Mouse (Mus musculus) lung, embryonic 15.5 days (tissue): ENCODE measurements around the gene Dennd1a. TPM values are rescaled to one million over a fixed set of nuclear protein-coding genes. Genes with fewer than 3 reads are reported as not detected.
"Not testable (repeated sequence)": the region's sequence is repeated elsewhere in the genome, so short reads cannot be mapped to it uniquely, and the experiment has no call there.

Source experiments
- ATAC-seq: fragments of 200-750 bp; cut with Nextera tagmentation; 2 replicates; pipeline ENCODE4 v1.8.0; 2017; ENCODE audit warnings: moderate number of reproducible peaks, borderline replicate concordance; ENCODE audit not compliant: low FRiP score, low TSS enrichment; ENCODE audit errors: extremely low read depth
- H3K27ac ChIP-seq: fragments of 300-500 bp; sonication (generic); 2 replicates; pipeline ENCODE4 v1.5.1; 2015; ENCODE audit warnings: moderate library complexity, mild to moderate bottlenecking, inconsistent platforms
- H3K27me3 ChIP-seq: fragments of 300-500 bp; sonication (generic); 2 replicates; pipeline ENCODE4 v1.6.1; 2015; ENCODE audit warnings: inconsistent platforms
- H3K36me3 ChIP-seq: fragments of 300-500 bp; sonication (generic); 2 replicates; pipeline ENCODE4 v1.6.1; 2015; ENCODE audit warnings: inconsistent platforms
- H3K4me1 ChIP-seq: fragments of 300-500 bp; sonication (generic); 2 replicates; pipeline ENCODE4 v1.6.1; 2015; ENCODE audit warnings: inconsistent platforms
- H3K4me2 ChIP-seq: fragments of 300-500 bp; sonication (generic); 2 replicates; pipeline ENCODE4 v1.6.1; 2015; ENCODE audit warnings: inconsistent platforms, mild to moderate bottlenecking, moderate library complexity
- H3K4me3 ChIP-seq: fragments of 300-500 bp; sonication (generic); 2 replicates; pipeline ENCODE4 v1.5.1; 2015; ENCODE audit warnings: mild to moderate bottlenecking, inconsistent platforms
- H3K9ac ChIP-seq: fragments of 300-500 bp; sonication (generic); 2 replicates; pipeline ENCODE4 v1.6.1; 2015; ENCODE audit warnings: inconsistent platforms
- H3K9me3 ChIP-seq: fragments of 300-500 bp; sonication (generic); 2 replicates; pipeline ENCODE4 v1.6.1; 2016; ENCODE audit warnings: inconsistent platforms
- WGBS: fragments of 180-500 bp; shearing (Covaris S2); methylation state at CpG from one replicate; pipeline ENCODE4 v1.1.7; 2015; 5-methylcytosine and 5-hydroxymethylcytosine counted together
- polyA plus RNA-seq: library from polyadenylated mRNA; unstranded; fragments of >200 nt; fragmentation: Nextera tagmentation; extraction: Ambion mirVana; gene quantifications from 2 replicates; pipeline ENCODE4 v1.2.1, GENCODE M21; 2015

Gene Dennd1a
- polyA plus RNA-seq, 1 experiment from 2014 or later: 12.0 TPM

GRCm38 (mm10) chr2:37940845-37941361 lies 346.3 kb downstream of the Dennd1a start:
- WGBS: 85% methylated on average over 4 of the region's 4 CpGs
- ATAC-seq: no peak
- no peak overlapping the region for H3K4me3 ChIP-seq

GRCm38 (mm10) chr2:37939997-37940396 lies 347.2 kb downstream of the Dennd1a start:
- no peak overlapping the region for H3K4me2 ChIP-seq
- H3K27ac ChIP-seq: no peak overlapping the region
- 77% methylated on average over 1 of the region's 1 CpGs for WGBS
- H3K9me3 ChIP-seq: no peaks in the 10 kb centered on the region
- H3K4me3 ChIP-seq: no peak overlapping the region
- H3K9ac ChIP-seq: no peak overlapping the region
- no peaks in the 10 kb centered on the region for H3K4me1 ChIP-seq
- H3K36me3 ChIP-seq: no peaks in the 10 kb centered on the region
- no peaks in the 10 kb centered on the region for H3K27me3 ChIP-seq
- ATAC-seq: no peak

More at GRCm38 (mm10) chr2:37940845-37941361, 346.3 kb downstream of the Dennd1a start:
- Histone ChIP-seq H3K4me2 (no peak overlapping the region), H3K27me3 (no peaks in the 10 kb centered on the region), H3K9ac (no peak overlapping the region), H3K27ac (no peak overlapping the region), H3K36me3 (no peaks in the 10 kb centered on the region), H3K4me1 (peaks cover 8% of the 10 kb centered on the region), H3K9me3 (no peaks in the 10 kb centered on the region)

- H3K4me3 ChIP-seq, H3K9me3 ChIP-seq, H3K27me3 ChIP-seq, H3K4me2 ChIP-seq, H3K9ac ChIP-seq, H3K36me3 ChIP-seq, H3K4me1 ChIP-seq, ATAC-seq, H3K27ac ChIP-seq: not testable (repeated sequence)
- 69% methylated on average over 4 of the region's 4 CpGs for WGBS
Observed at GRCm38 (mm10) chr2:37936922-37937321, 350.3 kb downstream of the Dennd1a start.

GRCm38 (mm10) chr2:37932240-37932639 lies 354.9 kb downstream of the Dennd1a start:
- WGBS: 95% methylated on average over 1 of the region's 1 CpGs
- ATAC-seq: no peak

GRCm38 (mm10) chr2:37931018-37931930 lies 355.9 kb downstream of the Dennd1a start:
- WGBS: 47% methylated on average over 5 of the region's 5 CpGs
- H3K36me3 ChIP-seq: no peaks in the 10 kb centered on the region
- H3K9me3 ChIP-seq: no peaks in the 10 kb centered on the region
- H3K4me1 ChIP-seq: no peaks in the 10 kb centered on the region
- no peak overlapping the region for H3K9ac ChIP-seq
- no peak overlapping the region for H3K27ac ChIP-seq
- ATAC-seq: no peak
- H3K4me3 ChIP-seq: no peak overlapping the region
- no peak overlapping the region for H3K4me2 ChIP-seq
- no peaks in the 10 kb centered on the region for H3K27me3 ChIP-seq

More at GRCm38 (mm10) chr2:37932240-37932639, 354.9 kb downstream of the Dennd1a start:
- Histone ChIP-seq H3K4me3 (no peak overlapping the region), H3K4me1 (no peaks in the 10 kb centered on the region), H3K9ac (no peak overlapping the region), H3K4me2 (no peak overlapping the region), H3K27me3 (no peaks in the 10 kb centered on the region), H3K9me3 (no peaks in the 10 kb centered on the region), H3K36me3 (no peaks in the 10 kb centered on the region), H3K27ac (no peak overlapping the region)

- Histone ChIP-seq H3K4me1 (no peaks in the 10 kb centered on the region), H3K9ac (no peak overlapping the region), H3K27me3 (no peaks in the 10 kb centered on the region), H3K27ac (no peak overlapping the region), H3K4me2 (no peak overlapping the region), H3K9me3 (no peaks in the 10 kb centered on the region), H3K36me3 (no peaks in the 10 kb centered on the region), H3K4me3 (no peak overlapping the region)
- no peak for ATAC-seq
- WGBS: 69% methylated on average over 5 of the region's 5 CpGs
Observed at GRCm38 (mm10) chr2:37926133-37926503, 361.1 kb downstream of the Dennd1a start.

- WGBS: 34% methylated on average over 6 of the region's 6 CpGs
- ATAC-seq: no peak
- Histone ChIP-seq H3K9ac (no peak overlapping the region), H3K27ac (no peak overlapping the region), H3K27me3 (no peaks in the 10 kb centered on the region), H3K4me3 (no peak overlapping the region), H3K9me3 (no peaks in the 10 kb centered on the region), H3K36me3 (no peaks in the 10 kb centered on the region), H3K4me2 (no peak overlapping the region), H3K4me1 (no peaks in the 10 kb centered on the region)
Observed at GRCm38 (mm10) chr2:37925413-37926132, 361.6 kb downstream of the Dennd1a start.

GRCm38 (mm10) chr2:37908721-37909506 lies 378.3 kb downstream of the Dennd1a start:
- Histone ChIP-seq H3K36me3 (no peaks in the 10 kb centered on the region), H3K4me2 (no peak overlapping the region), H3K9me3 (no peaks in the 10 kb centered on the region), H3K4me1 (peaks cover 3% of the 10 kb centered on the region; the same call in 1 of the 2 replicates), H3K9ac (no peak overlapping the region), H3K27ac (no peak overlapping the region), H3K27me3 (no peaks in the 10 kb centered on the region), H3K4me3 (no peak overlapping the region)
- WGBS: 63% methylated on average over 5 of the region's 5 CpGs
- no peak; the same call in 1 of the 2 replicates for ATAC-seq

- H3K9me3 ChIP-seq: no peaks in the 10 kb centered on the region
- peaks cover 3% of the 10 kb centered on the region; the same call in 1 of the 2 replicates for H3K4me1 ChIP-seq
- no peak overlapping the region for H3K4me2 ChIP-seq
- no peak overlapping the region for H3K4me3 ChIP-seq
- no peak for ATAC-seq
- no peaks in the 10 kb centered on the region for H3K27me3 ChIP-seq
- no peaks in the 10 kb centered on the region for H3K36me3 ChIP-seq
- H3K27ac ChIP-seq: no peak overlapping the region
- 79% methylated on average over 3 of the region's 3 CpGs for WGBS
- H3K9ac ChIP-seq: no peak overlapping the region
Observed at GRCm38 (mm10) chr2:37908296-37908695, 378.9 kb downstream of the Dennd1a start.

- Histone ChIP-seq H3K9ac (no peak overlapping the region), H3K4me1 (peaks cover 3% of the 10 kb centered on the region; the same call in 1 of the 2 replicates), H3K4me2 (no peak overlapping the region), H3K36me3 (no peaks in the 10 kb centered on the region), H3K9me3 (no peaks in the 10 kb centered on the region), H3K27me3 (no peaks in the 10 kb centered on the region), H3K4me3 (no peak overlapping the region), H3K27ac (no peak overlapping the region)
- ATAC-seq: no peak
- 63% methylated on average over 2 of the region's 2 CpGs for WGBS
Observed at GRCm38 (mm10) chr2:37906261-37906660, 380.9 kb downstream of the Dennd1a start.

GRCm38 (mm10) chr2:37903286-37903685 lies 383.9 kb downstream of the Dennd1a start:
- no peak overlapping the region for H3K9ac ChIP-seq
- H3K27me3 ChIP-seq: no peaks in the 10 kb centered on the region
- H3K27ac ChIP-seq: no peak overlapping the region
- no peak overlapping the region for H3K4me2 ChIP-seq
- no peak for ATAC-seq
- H3K4me1 ChIP-seq: no peaks in the 10 kb centered on the region
- WGBS: 58% methylated on average over 8 of the region's 8 CpGs
- H3K4me3 ChIP-seq: no peak overlapping the region
- no peaks in the 10 kb centered on the region for H3K36me3 ChIP-seq
- H3K9me3 ChIP-seq: no peaks in the 10 kb centered on the region
